Mouse (Mus musculus) bone marrow, adult 2 months (tissue): ENCODE measurements around the gene Wdr73.

Source experiments
- CTCF ChIP-seq: fragments of 200-500 bp; IDR thresholded peaks from 2 replicates; pipeline ENCODE4 v1.5.1; 2011; ENCODE audit warnings: low read length, control low read depth; ENCODE audit not compliant: control insufficient read depth, insufficient read depth
- POLR2A ChIP-seq: fragments of 200-500 bp; IDR thresholded peaks from 2 replicates; pipeline ENCODE4 v1.6.1; 2011; ENCODE audit warnings: low read depth, mild to moderate bottlenecking, control low read depth, low read length, borderline replicate concordance; ENCODE audit not compliant: control insufficient read depth

GRCm38 (mm10) chr7:80849710-80850109, 51.4 kb downstream of the Wdr73 start:
- TF ChIP-seq CTCF: peak; percentile 84
- no peak for TF ChIP-seq POLR2A
